Comparison of ENCODE assay signal across 12 mouse cellular contexts in genomic region chr8:35300881-35301521, GRCm38 (mm10).
DNase-seq lines count a peak whose midpoint lies in the region; ATAC-seq lines count a peak whose summit lies in the region.
"Had no signal": no experiment of that assay in that cellular context is flagged by ENCODE, and none has a peak within 500 bp of the region (broad histone marks: within the 10 kb centered on the region; RNA-seq: fewer than 3 reads in every experiment).

No protein-coding gene starts in this region.

- peak; percentile 57 for ATAC-seq in frontal cortex, adult (ENCODE audit: low TSS enrichment)
- ATAC-seq in neural tube, embryonic 14.5 days (ENCODE audit: low read depth) = peak; percentile 69; the same call in 1 of the 2 replicates
- ATAC-seq: activated CD4-positive, CD25-positive, alpha-beta regulatory T cell, adult 4 months had no signal

- no peak overlapping the region for H3K9ac ChIP-seq in neural tube, embryonic 14.5 days (replicated peaks; ENCODE audit: low read depth, low read length)
- H3K9ac ChIP-seq: embryonic facial prominence, embryonic 15.5 days; lung, embryonic 14.5 days had no signal

- no peak overlapping the region for H3K4me2 ChIP-seq in neural tube, embryonic 14.5 days (ENCODE audit: low read depth, low read length)
- H3K4me2 ChIP-seq: embryonic facial prominence, embryonic 15.5 days; lung, embryonic 14.5 days had no signal

- no peaks in the 10 kb centered on the region for H3K36me3 ChIP-seq in neural tube, embryonic 14.5 days (ENCODE audit: control insufficient read depth, insufficient read depth, low read length)
- H3K36me3 ChIP-seq: embryonic facial prominence, embryonic 15.5 days had no signal

- no peaks in the 10 kb centered on the region for H3K4me1 ChIP-seq in neural tube, embryonic 14.5 days (ENCODE audit: control insufficient read depth, insufficient read depth, low read length)

- H3K27ac ChIP-seq in neural tube, embryonic 14.5 days (ENCODE audit: low read depth, low read length) = no peak overlapping the region
- H3K27ac ChIP-seq: embryonic facial prominence, embryonic 15.5 days had no signal

- intact Hi-C loops in heart, postnatal 14 days (cut with DNase I) = no loop called here

- 63% methylated on average over 10 of the region's 10 CpGs for WGBS in neural tube, embryonic 14.5 days

- no peaks in the 10 kb centered on the region for H3K9me3 ChIP-seq in neural tube, embryonic 14.5 days (ENCODE audit: control insufficient read depth, low read length)
- H3K9me3 ChIP-seq: embryonic facial prominence, embryonic 15.5 days had no signal

- DNase-seq in frontal cortex, postnatal 14 days (ENCODE audit: low spot score in 2 of 2) = no peak
- DNase-seq in neural tube, embryonic 10.5 days (ENCODE audit: extremely low spot score, low spot score) = no peak
- DNase-seq in heart, postnatal 14 days = peak; percentile 12 to 53
- peak; percentile 32 for DNase-seq in right cerebral cortex, postnatal 4 days
- DNase-seq in spleen, adult 12 weeks (ENCODE audit: low spot score) = no peak
- no peak for DNase-seq in urinary bladder, adult 18-20 months (ENCODE audit: low spot score in 2 of 2)

- H3K4me3 ChIP-seq in neural tube, embryonic 14.5 days (ENCODE audit: low read depth, low read length) = no peak overlapping the region
- H3K4me3 ChIP-seq: embryonic facial prominence, embryonic 15.5 days had no signal

- no peaks in the 10 kb centered on the region for H3K27me3 ChIP-seq in neural tube, embryonic 14.5 days (ENCODE audit: control insufficient read depth, insufficient read depth, low read length)
- H3K27me3 ChIP-seq: CH12.LX; embryonic facial prominence, embryonic 15.5 days had no signal

Comparison
In these comparisons a context has a peak if more than half of its experiments do, and no peak if none do; other contexts are left out.
1. DNase-seq: peak in heart, postnatal 14 days (2 of 2) and right cerebral cortex, postnatal 4 days (single experiment); none in frontal cortex, postnatal 14 days (0 of 2), neural tube, embryonic 10.5 days (single experiment), spleen, adult 12 weeks (single experiment) and urinary bladder, adult 18-20 months (0 of 2).